Comparison of ENCODE assay signal across 9 mouse cellular contexts in genomic region chr9:63650905-63651304, GRCm38 (mm10). TPM values are rescaled to one million over a fixed set of nuclear protein-coding genes. Genes with fewer than 3 reads are reported as not detected.
A peak's percentile ranks its signal among the peaks of the same experiment; 100 is the strongest.
DNase-seq lines count a peak whose midpoint lies in the region; ATAC-seq and TF ChIP-seq lines count a peak whose summit lies in the region.
"Had no signal": no experiment of that assay in that cellular context is flagged by ENCODE, and none has a peak within 500 bp of the region (broad histone marks: within the 10 kb centered on the region; RNA-seq: fewer than 3 reads in every experiment).

No protein-coding gene starts in this region.

- no peaks in the 10 kb centered on the region for H3K27me3 ChIP-seq in stomach, embryonic 14.5 days (ENCODE audit: control insufficient read depth, insufficient read depth, low read length)
- no peaks in the 10 kb centered on the region for H3K27me3 ChIP-seq in stomach, postnatal 0 days (ENCODE audit: control insufficient read depth, insufficient read depth, low read length)
- H3K27me3 ChIP-seq in kidney, adult 2 months (replicated peaks; ENCODE audit: control insufficient read depth, insufficient read depth, low read length), result no peaks in the 10 kb centered on the region
- H3K27me3 ChIP-seq in thymus, adult 2 months (ENCODE audit: control insufficient read depth, insufficient read depth, low read length), result no peaks in the 10 kb centered on the region

- no peak for TF ChIP-seq POLR2A in kidney, adult 2 months (IDR thresholded peaks at IDR 0.05; ENCODE audit: low read depth, low read length)
- no peak for TF ChIP-seq POLR2A in thymus, adult 2 months (IDR thresholded peaks at IDR 0.05; ENCODE audit: control insufficient read depth, extremely low read depth, insufficient read depth, low read length, poor library complexity)

- no peak overlapping the region for H3K4me2 ChIP-seq in stomach, embryonic 14.5 days (replicated peaks; ENCODE audit: low read depth, low read length)
- no peak overlapping the region for H3K4me2 ChIP-seq in stomach, postnatal 0 days (replicated peaks; ENCODE audit: low read depth)

- intact Hi-C loops in heart, postnatal 10 days (cut with DNase I), result loop anchor here (1.0 to 5.0 kb wide), 3 partner anchors 56 to 191 kb away; partner anchors contain the start of gene Smad3

- H3K9ac ChIP-seq in stomach, embryonic 14.5 days (replicated peaks; ENCODE audit: low read depth, low read length), result no peak overlapping the region
- H3K9ac ChIP-seq in stomach, postnatal 0 days (ENCODE audit: low read length), result no peak overlapping the region

- H3K36me3 ChIP-seq in stomach, embryonic 14.5 days (ENCODE audit: control insufficient read depth, insufficient read depth, low read length), result peaks cover 60% of the 10 kb centered on the region
- peaks cover 18% of the 10 kb centered on the region for H3K36me3 ChIP-seq in stomach, postnatal 0 days (ENCODE audit: control insufficient read depth, insufficient read depth, low read length)
- H3K36me3 ChIP-seq in kidney, adult 2 months (ENCODE audit: control insufficient read depth, insufficient read depth, low read length), result no peaks in the 10 kb centered on the region; the same call in 1 of the 2 replicates
- peaks cover 34% of the 10 kb centered on the region for H3K36me3 ChIP-seq in thymus, adult 2 months (ENCODE audit: control insufficient read depth, insufficient read depth, low read length)

- H3K4me3 ChIP-seq in stomach, embryonic 14.5 days (ENCODE audit: low read depth, low read length), result no peak overlapping the region
- H3K4me3 ChIP-seq in stomach, postnatal 0 days (ENCODE audit: low read depth, low read length), result no peak overlapping the region
- H3K4me3 ChIP-seq in kidney, adult 2 months (ENCODE audit: insufficient read depth, low read depth, low read length), result no peak overlapping the region
- H3K4me3 ChIP-seq in thymus, adult 2 months (ENCODE audit: control insufficient read depth, insufficient read depth, low read length), result no peak overlapping the region

- peak overlapping the region; percentile 48; the same call in 1 of the 2 replicates for H3K27ac ChIP-seq in stomach, embryonic 14.5 days (ENCODE audit: low read length)
- no peak overlapping the region for H3K27ac ChIP-seq in stomach, postnatal 0 days (replicated peaks)
- no peak overlapping the region for H3K27ac ChIP-seq in kidney, adult 2 months (ENCODE audit: insufficient read depth, low read depth, low read length)
- H3K27ac ChIP-seq in thymus, adult 2 months (ENCODE audit: control insufficient read depth, insufficient read depth, low read length), result no peak overlapping the region

- DNase-seq in cerebellum, adult 11-12 months, result peak; percentile 55
- DNase-seq in stomach, postnatal 0 days (ENCODE audit: low spot score), result no peak
- DNase-seq in heart, postnatal 10 days, result peak; percentile 57 to 61
- DNase-seq in kidney, adult 2 months, result no peak
- no peak for DNase-seq in thymus, adult 2 months

- no peaks in the 10 kb centered on the region for H3K9me3 ChIP-seq in stomach, embryonic 14.5 days (ENCODE audit: control insufficient read depth, low read depth, low read length)
- no peaks in the 10 kb centered on the region for H3K9me3 ChIP-seq in stomach, postnatal 0 days (ENCODE audit: control insufficient read depth, low read length)

- no peak for TF ChIP-seq CTCF in stomach, postnatal 0 days (IDR thresholded peaks at IDR 0.05; ENCODE audit: low read depth)
- no peak for TF ChIP-seq CTCF in kidney, adult 2 months (conservative IDR thresholded peaks at IDR 0.05; ENCODE audit: insufficient read depth, insufficient read length, low read depth, low read length)
- TF ChIP-seq CTCF in thymus, adult 2 months (IDR thresholded peaks at IDR 0.05; ENCODE audit: borderline replicate concordance, control insufficient read depth, extremely low read depth, insufficient read depth, low read length, poor library complexity), result no peak

- no peak for TF ChIP-seq EP300 in stomach, postnatal 0 days (optimal IDR thresholded peaks at IDR 0.05)

- H3K4me1 ChIP-seq in stomach, embryonic 14.5 days (ENCODE audit: control insufficient read depth, insufficient read depth, low read length), result peaks cover 26% of the 10 kb centered on the region
- H3K4me1 ChIP-seq in stomach, postnatal 0 days (replicated peaks; ENCODE audit: control insufficient read depth, insufficient read depth), result no peaks in the 10 kb centered on the region; the same call in 1 of the 2 replicates
- H3K4me1 ChIP-seq in kidney, adult 2 months (ENCODE audit: control insufficient read depth, insufficient read depth, low read length), result peaks cover 4% of the 10 kb centered on the region; the same call in 1 of the 2 replicates
- peaks cover 4% of the 10 kb centered on the region; the same call in 1 of the 2 replicates for H3K4me1 ChIP-seq in thymus, adult 2 months (replicated peaks; ENCODE audit: control insufficient read depth, insufficient read depth, low read length)

- 82% methylated on average over 14 of the region's 14 CpGs for WGBS in stomach, embryonic 14.5 days
- 85% methylated on average over 14 of the region's 14 CpGs for WGBS in stomach, postnatal 0 days
- 88% methylated on average over 14 of the region's 14 CpGs for WGBS in kidney, adult 2 months
- 91% methylated on average over 14 of the region's 14 CpGs for WGBS in thymus, adult 2 months

- ATAC-seq in cerebellum, adult (ENCODE audit: insufficient number of reproducible peaks, low FRiP score, low TSS enrichment), result no peak
- ATAC-seq in stomach, embryonic 14.5 days (ENCODE audit: insufficient number of reproducible peaks, insufficient read depth, low FRiP score, low read depth), result no peak
- no peak for ATAC-seq in stomach, postnatal 0 days (ENCODE audit: low FRiP score, low TSS enrichment)
- no peak for ATAC-seq in frontal cortex, adult (ENCODE audit: low TSS enrichment)
- ATAC-seq: inflammation-experienced regulatory T-cells, adult 6 months had no signal

RNA-seq across cellular contexts. Expression of gene Aagab, which starts 48.4 kb away (rescaled TPM):
- polyA plus RNA-seq in stomach, embryonic 14.5 days (2014; fragmentation: Nextera tagmentation; extraction: Ambion mirVana), result 30.5 and 31.1 TPM in 2 replicates
- polyA plus RNA-seq in stomach, postnatal 0 days (2015; fragmentation: Nextera tagmentation; extraction: Ambion mirVana), result 26.8 and 27.6 TPM in 2 replicates
- 10 to 100 TPM; 20.6 to 24.8 TPM for total RNA-seq in heart, postnatal 10 days (2021)
- 15.7 and 18.3 TPM in 2 replicates for polyA plus RNA-seq in kidney, adult 2 months (2012; rRNA removed)
- 39.5 and 46.5 TPM in 2 replicates for polyA plus RNA-seq in thymus, adult 2 months (2012; rRNA removed)

RNA-seq across cellular contexts. Expression of gene Iqch, which starts 48.6 kb away (rescaled TPM):
- 0.22 TPM in 1 of 2 replicates, not detected in the other for polyA plus RNA-seq in stomach, embryonic 14.5 days (2014; fragmentation: Nextera tagmentation; extraction: Ambion mirVana)
- 0.06 TPM in 1 of 2 replicates, not detected in the other for polyA plus RNA-seq in stomach, postnatal 0 days (2015; fragmentation: Nextera tagmentation; extraction: Ambion mirVana)
- not detected for total RNA-seq in heart, postnatal 10 days (2021)
- polyA plus RNA-seq in kidney, adult 2 months (2012; rRNA removed), result 0.04 and 0.06 TPM in 2 replicates
- 0.08 and 0.16 TPM in 2 replicates for polyA plus RNA-seq in thymus, adult 2 months (2012; rRNA removed)
- polyA plus RNA-seq: inflammation-experienced regulatory T-cells, adult 6 months had no signal

Comparison
In these comparisons a context has a peak if more than half of its experiments do, and no peak if none do; other contexts are left out.
1. DNase-seq: peak in cerebellum, adult 11-12 months (single experiment) and heart, postnatal 10 days (2 of 2); none in stomach, postnatal 0 days (single experiment), kidney, adult 2 months (single experiment) and thymus, adult 2 months (single experiment).